Mouse (Mus musculus) heart, postnatal 25 days (tissue): ENCODE measurements at regions not wholly inside any gene's neighbourhood (a gene's known extent, or its start where the extent isn't known, plus 50 kb on each side); places are given as distances from the start of the nearest gene placed in this dataset.

Source experiments
- DNase-seq: peaks from one replicate; pipeline ENCODE4 v3.0.0; 2022; ENCODE audit warnings: low spot score
- intact Hi-C: fragments of 180-260 bp; cut with DNase I; formaldehyde crosslinking; loops from one replicate; pipeline ENCODE4 v1.15.1; 2025

- DNase-seq, result no peak
- intact Hi-C loops, result no loop called here
Observed at GRCm38 (mm10) chr10:119031282-119032275, 161.6 kb upstream of the Dyrk2 start.

- intact Hi-C loops, result no loop called here
- DNase-seq, result no peak
Observed at GRCm38 (mm10) chr10:119028480-119029137, 158.6 kb upstream of the Dyrk2 start.

GRCm38 (mm10) chr10:119027241-119027901 lies 157.4 kb upstream of the Dyrk2 start:
- intact Hi-C loops, result no loop called here

GRCm38 (mm10) chr10:119026291-119026690 lies 156.3 kb upstream of the Dyrk2 start:
- no peak for DNase-seq
- intact Hi-C loops, result no loop called here

More at GRCm38 (mm10) chr10:119027241-119027901, 157.4 kb upstream of the Dyrk2 start:
- DNase-seq, result no peak

GRCm38 (mm10) chr10:119024425-119024824 lies 154.4 kb upstream of the Dyrk2 start:
- no peak for DNase-seq
- intact Hi-C loops, result no loop called here

GRCm38 (mm10) chr10:119019082-119019481 lies 149.1 kb upstream of the Dyrk2 start:
- no peak for DNase-seq
- intact Hi-C loops, result no loop called here

GRCm38 (mm10) chr10:119018490-119018889 lies 148.5 kb upstream of the Dyrk2 start:
- intact Hi-C loops, result no loop called here
- DNase-seq, result no peak

- intact Hi-C loops, result no loop called here
- DNase-seq, result no peak
Observed at GRCm38 (mm10) chr10:119016104-119016503, 146.1 kb upstream of the Dyrk2 start.

- DNase-seq, result no peak
- intact Hi-C loops, result no loop called here
Observed at GRCm38 (mm10) chr10:119015311-119016055, 145.5 kb upstream of the Dyrk2 start.

GRCm38 (mm10) chr10:119014731-119015130 lies 144.7 kb upstream of the Dyrk2 start:
- intact Hi-C loops, result no loop called here
- no peak for DNase-seq

- intact Hi-C loops, result no loop called here
- no peak for DNase-seq
Observed at GRCm38 (mm10) chr10:119013758-119014157, 143.7 kb upstream of the Dyrk2 start.

GRCm38 (mm10) chr10:119011511-119011910 lies 141.5 kb upstream of the Dyrk2 start:
- no peak for DNase-seq
- intact Hi-C loops, result no loop called here

GRCm38 (mm10) chr10:119010884-119011283 lies 140.9 kb upstream of the Dyrk2 start:
- intact Hi-C loops, result no loop called here
- no peak for DNase-seq

GRCm38 (mm10) chr10:119006866-119007575 lies 137.0 kb upstream of the Dyrk2 start:
- DNase-seq, result no peak
- intact Hi-C loops, result no loop called here

GRCm38 (mm10) chr10:119005491-119005890 lies 135.5 kb upstream of the Dyrk2 start:
- no peak for DNase-seq
- intact Hi-C loops, result no loop called here

- intact Hi-C loops, result no loop called here
- no peak for DNase-seq
Observed at GRCm38 (mm10) chr10:119004426-119004825, 134.4 kb upstream of the Dyrk2 start.

GRCm38 (mm10) chr10:119003839-119004238 lies 133.8 kb upstream of the Dyrk2 start:
- no peak for DNase-seq
- intact Hi-C loops, result no loop called here

GRCm38 (mm10) chr10:119003042-119003441 lies 133.0 kb upstream of the Dyrk2 start:
- intact Hi-C loops, result no loop called here

GRCm38 (mm10) chr10:119001895-119002294 lies 131.9 kb upstream of the Dyrk2 start:
- intact Hi-C loops, result no loop called here
- no peak for DNase-seq

More at GRCm38 (mm10) chr10:119003042-119003441, 133.0 kb upstream of the Dyrk2 start:
- DNase-seq, result no peak
